Mouse (Mus musculus): Measurements from ENCODE around the gene Olfr923. TPM values are rescaled to one million over a fixed set of nuclear protein-coding genes. Genes with fewer than 3 reads are reported as not detected.

Gene Olfr923
- not detected for polyA plus RNA-seq (2015; fragmentation: Illumina TruSeq; extraction: RNeasy Lipid Tissue Mini Kit (QIAGEN cat#74804); ENCODE audit: insufficient read depth, low read depth, low replicate concordance)

DNA sequence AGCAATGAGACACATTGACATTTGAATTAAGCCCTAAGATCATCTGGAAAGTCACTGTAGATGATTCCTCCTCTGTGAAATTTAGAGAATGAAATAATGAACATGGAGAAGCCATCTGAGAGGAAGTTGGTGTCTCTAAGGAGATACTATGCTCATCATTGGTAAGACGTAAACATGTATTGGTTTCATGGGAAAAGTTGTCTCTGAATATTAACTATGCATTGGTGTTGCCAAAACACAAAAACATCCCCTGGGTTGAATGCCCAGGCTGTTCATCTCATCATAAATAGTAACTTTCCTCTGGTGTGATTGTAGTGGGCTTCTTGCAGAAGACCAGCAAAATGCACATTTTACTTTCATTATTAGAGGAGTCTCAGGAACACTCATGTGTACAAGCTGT, at the start of gene Olfr923:
TSS of gene Olfr923 (plus strand) at position 301 of the 400 bp plus-strand sequence.

GRCm38 (mm10) chr9:38814314-38814713, 12.0 kb upstream of the Olfr923 start, which contains the start of gene Olfr922:
Gene Olfr922 (plus strand): TSS chr9:38814614.

GRCm38 (mm10) chr9:38844149-38844548, 17.8 kb downstream of the Olfr923 start, which contains the start of gene Olfr924:
Gene Olfr924 (plus strand): TSS chr9:38844449.

GRCm38 (mm10) chr9:38854760-38855159, 28.4 kb downstream of the Olfr923 start, which contains the start of gene Olfr26:
Gene Olfr26 (plus strand): TSS chr9:38855060.

DNA sequence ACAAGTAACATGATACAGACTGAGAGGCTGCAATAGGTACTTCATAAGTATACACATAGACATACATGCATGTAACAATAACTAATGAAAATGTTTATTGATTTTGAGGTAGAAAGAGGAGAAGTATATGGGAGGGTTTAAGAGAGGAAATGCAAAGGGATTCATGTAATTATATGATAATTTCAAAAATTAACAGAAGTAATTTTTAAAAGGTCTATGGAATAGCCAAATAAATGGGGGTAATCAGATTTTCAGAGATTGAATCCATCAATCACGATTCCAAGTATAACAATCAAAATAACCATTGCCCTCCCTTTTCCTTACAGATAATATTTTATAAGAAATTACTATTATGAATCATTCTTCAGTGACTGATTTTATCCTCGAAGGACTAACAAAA, 50.5 kb downstream of the Olfr923 start, which contains the start of gene Olfr926:
TSS of gene Olfr926 (plus strand) at position 301 of the 400 bp plus-strand sequence.

Other genes starting within 250 kb of the Olfr923 start
- gene Olfr912, start 246.4 kb upstream of the Olfr923 start, polyA plus RNA-seq (2015; fragmentation: Illumina TruSeq; extraction: RNeasy Lipid Tissue Mini Kit (QIAGEN cat#74804); ENCODE audit: insufficient read depth, low read depth, low replicate concordance): not detected
- gene Olfr913, start 233.8 kb upstream of the Olfr923 start, polyA plus RNA-seq (2015; fragmentation: Illumina TruSeq; extraction: RNeasy Lipid Tissue Mini Kit (QIAGEN cat#74804); ENCODE audit: insufficient read depth, low read depth, low replicate concordance): not detected
- not detected for gene Olfr914, start 221.4 kb upstream of the Olfr923 start, polyA plus RNA-seq (2015; fragmentation: Illumina TruSeq; extraction: RNeasy Lipid Tissue Mini Kit (QIAGEN cat#74804); ENCODE audit: insufficient read depth, low read depth, low replicate concordance)
- gene Olfr916, start 166.7 kb upstream of the Olfr923 start, polyA plus RNA-seq (2015; fragmentation: Illumina TruSeq; extraction: RNeasy Lipid Tissue Mini Kit (QIAGEN cat#74804); ENCODE audit: insufficient read depth, low read depth, low replicate concordance): not detected
- gene Olfr917, start 160.7 kb upstream of the Olfr923 start, polyA plus RNA-seq (2015; fragmentation: Illumina TruSeq; extraction: RNeasy Lipid Tissue Mini Kit (QIAGEN cat#74804); ENCODE audit: insufficient read depth, low read depth, low replicate concordance): not detected
- gene Olfr918, start 151.9 kb upstream of the Olfr923 start, polyA plus RNA-seq (2015; fragmentation: Illumina TruSeq; extraction: RNeasy Lipid Tissue Mini Kit (QIAGEN cat#74804); ENCODE audit: insufficient read depth, low read depth, low replicate concordance): not detected
- gene Olfr919, start 122.9 kb upstream of the Olfr923 start, polyA plus RNA-seq (2015; fragmentation: Illumina TruSeq; extraction: RNeasy Lipid Tissue Mini Kit (QIAGEN cat#74804); ENCODE audit: insufficient read depth, low read depth, low replicate concordance): not detected
- 11.3 TPM for gene Vwa5a, start 108.3 kb upstream of the Olfr923 start, polyA plus RNA-seq (2015; fragmentation: Illumina TruSeq; extraction: RNeasy Lipid Tissue Mini Kit (QIAGEN cat#74804); ENCODE audit: insufficient read depth, low read depth, low replicate concordance)
- gene Olfr920, start 74.2 kb upstream of the Olfr923 start, polyA plus RNA-seq (2015; fragmentation: Illumina TruSeq; extraction: RNeasy Lipid Tissue Mini Kit (QIAGEN cat#74804); ENCODE audit: insufficient read depth, low read depth, low replicate concordance): not detected
- not detected for gene Olfr921, start 53.5 kb upstream of the Olfr923 start, polyA plus RNA-seq (2015; fragmentation: Illumina TruSeq; extraction: RNeasy Lipid Tissue Mini Kit (QIAGEN cat#74804); ENCODE audit: insufficient read depth, low read depth, low replicate concordance)
- not detected for gene Olfr922, start 11.9 kb upstream of the Olfr923 start, polyA plus RNA-seq (2015; fragmentation: Illumina TruSeq; extraction: RNeasy Lipid Tissue Mini Kit (QIAGEN cat#74804); ENCODE audit: insufficient read depth, low read depth, low replicate concordance)
- gene Olfr924, start 17.9 kb downstream of the Olfr923 start, polyA plus RNA-seq (2015; fragmentation: Illumina TruSeq; extraction: RNeasy Lipid Tissue Mini Kit (QIAGEN cat#74804); ENCODE audit: insufficient read depth, low read depth, low replicate concordance): not detected
- gene Olfr26, start 28.5 kb downstream of the Olfr923 start, polyA plus RNA-seq (2015; fragmentation: Illumina TruSeq; extraction: RNeasy Lipid Tissue Mini Kit (QIAGEN cat#74804); ENCODE audit: insufficient read depth, low read depth, low replicate concordance): not detected
- not detected for gene Olfr926, start 50.6 kb downstream of the Olfr923 start, polyA plus RNA-seq (2015; fragmentation: Illumina TruSeq; extraction: RNeasy Lipid Tissue Mini Kit (QIAGEN cat#74804); ENCODE audit: insufficient read depth, low read depth, low replicate concordance)
- gene Olfr930, start 103.3 kb downstream of the Olfr923 start, polyA plus RNA-seq (2015; fragmentation: Illumina TruSeq; extraction: RNeasy Lipid Tissue Mini Kit (QIAGEN cat#74804); ENCODE audit: insufficient read depth, low read depth, low replicate concordance): not detected
- gene Olfr933, start 145.8 kb downstream of the Olfr923 start, polyA plus RNA-seq (2015; fragmentation: Illumina TruSeq; extraction: RNeasy Lipid Tissue Mini Kit (QIAGEN cat#74804); ENCODE audit: insufficient read depth, low read depth, low replicate concordance): not detected
- not detected for gene Olfr934, start 161.8 kb downstream of the Olfr923 start, polyA plus RNA-seq (2015; fragmentation: Illumina TruSeq; extraction: RNeasy Lipid Tissue Mini Kit (QIAGEN cat#74804); ENCODE audit: insufficient read depth, low read depth, low replicate concordance)
- gene Olfr935, start 173.1 kb downstream of the Olfr923 start, polyA plus RNA-seq (2015; fragmentation: Illumina TruSeq; extraction: RNeasy Lipid Tissue Mini Kit (QIAGEN cat#74804); ENCODE audit: insufficient read depth, low read depth, low replicate concordance): not detected
- not detected for gene Olfr146, start 196.8 kb downstream of the Olfr923 start, polyA plus RNA-seq (2015; fragmentation: Illumina TruSeq; extraction: RNeasy Lipid Tissue Mini Kit (QIAGEN cat#74804); ENCODE audit: insufficient read depth, low read depth, low replicate concordance)
- not detected for gene Olfr937, start 238.4 kb downstream of the Olfr923 start, polyA plus RNA-seq (2015; fragmentation: Illumina TruSeq; extraction: RNeasy Lipid Tissue Mini Kit (QIAGEN cat#74804); ENCODE audit: insufficient read depth, low read depth, low replicate concordance)

Data from pancreas, adult 10 weeks (tissue).